In genomic region chr3:25143555-25144311, GRCm38 (mm10) we compare ENCODE assay signal across 8 mouse cellular contexts. TPM values are rescaled to one million over a fixed set of nuclear protein-coding genes. Genes with fewer than 3 reads are reported as not detected.
DNase-seq lines count a peak whose midpoint lies in the region; ATAC-seq and TF ChIP-seq lines count a peak whose summit lies in the region.

Gene Naaladl2, minus strand, starts transcription at chr3:25144261.

- H3K9me3 ChIP-seq in heart, embryonic 13.5 days, result no peaks in the 10 kb centered on the region
- no peaks in the 10 kb centered on the region for H3K9me3 ChIP-seq in liver, embryonic 11.5 days (ENCODE audit: control insufficient read depth, low read length)
- H3K9me3 ChIP-seq in neural tube, embryonic 13.5 days, result no peaks in the 10 kb centered on the region

- no peaks in the 10 kb centered on the region; the same call in 1 of the 2 replicates for H3K27me3 ChIP-seq in heart, embryonic 13.5 days (replicated peaks)
- H3K27me3 ChIP-seq in liver, embryonic 11.5 days (replicated peaks; ENCODE audit: control insufficient read depth, insufficient read depth, low read length), result peaks cover 24% of the 10 kb centered on the region
- H3K27me3 ChIP-seq in neural tube, embryonic 13.5 days, result no peaks in the 10 kb centered on the region

- DNase-seq in layer of hippocampus, adult 11-12 months (ENCODE audit: low spot score), result peak; percentile 71
- DNase-seq in layer of hippocampus, adult 9-10 months (ENCODE audit: low spot score), result no peak
- DNase-seq in kidney, postnatal 10 days, result peak; percentile 73
- DNase-seq in liver, embryonic 11.5 days (ENCODE audit: low spot score), result peak; percentile 46
- peak; percentile 68 to 71 for DNase-seq in urinary bladder, postnatal 4 days (ENCODE audit: low spot score in 2 of 2)

- under 1% methylated on average over 93 of the region's 93 CpGs for WGBS in heart, embryonic 13.5 days
- 1% methylated on average over 60 of the region's 93 CpGs for WGBS in liver, embryonic 11.5 days
- under 1% methylated on average over 91 of the region's 93 CpGs for WGBS in neural tube, embryonic 13.5 days

- peak within 1 kb of the TSS; percentile 99 for H3K27ac ChIP-seq in embryonic fibroblast, embryonic 13.5 days (ENCODE audit: insufficient read depth, low read length)
- peak within 1 kb of the TSS; percentile 72 for H3K27ac ChIP-seq in heart, embryonic 13.5 days (replicated peaks)
- no peak within 1 kb of the TSS for H3K27ac ChIP-seq in liver, embryonic 11.5 days (ENCODE audit: low read depth, low read length)
- H3K27ac ChIP-seq in neural tube, embryonic 13.5 days (replicated peaks), result peak within 1 kb of the TSS; percentile 87

- no peak; the same call in 1 of the 2 replicates for ATAC-seq in heart, embryonic 13.5 days (ENCODE audit: extremely low read depth, insufficient number of reproducible peaks, low FRiP score, low TSS enrichment)
- ATAC-seq in liver, embryonic 11.5 days (replicated peaks; ENCODE audit: low FRiP score), result peak; percentile 58
- ATAC-seq in neural tube, embryonic 13.5 days (ENCODE audit: low read depth), result peak; percentile 95

- peak within 1 kb of the TSS; percentile 72 for H3K4me2 ChIP-seq in heart, embryonic 13.5 days
- peak within 1 kb of the TSS; percentile 64 for H3K4me2 ChIP-seq in liver, embryonic 11.5 days
- H3K4me2 ChIP-seq in neural tube, embryonic 13.5 days, result peak within 1 kb of the TSS; percentile 70

- TF ChIP-seq POLR2A in embryonic fibroblast, embryonic 13.5 days (IDR thresholded peaks at IDR 0.05; ENCODE audit: low read depth, low read length), result peak; percentile 46; the same call in 1 of the 2 replicates

- TF ChIP-seq CTCF in embryonic fibroblast, embryonic 13.5 days (IDR thresholded peaks at IDR 0.05; ENCODE audit: borderline replicate concordance, insufficient read depth, low read length), result no peak

- peak within 1 kb of the TSS; percentile 85 for H3K9ac ChIP-seq in heart, embryonic 13.5 days
- H3K9ac ChIP-seq in liver, embryonic 11.5 days (ENCODE audit: low read depth, low read length), result peak within 1 kb of the TSS; percentile 48
- H3K9ac ChIP-seq in neural tube, embryonic 13.5 days, result peak within 1 kb of the TSS; percentile 85

- peak within 1 kb of the TSS; percentile 43 for H3K4me3 ChIP-seq in embryonic fibroblast, embryonic 13.5 days (ENCODE audit: insufficient read depth, low read length)
- peak within 1 kb of the TSS; percentile 80 for H3K4me3 ChIP-seq in heart, embryonic 13.5 days
- peak within 1 kb of the TSS; percentile 58 for H3K4me3 ChIP-seq in liver, embryonic 11.5 days (ENCODE audit: low read depth, low read length)
- peak within 1 kb of the TSS; percentile 71 for H3K4me3 ChIP-seq in neural tube, embryonic 13.5 days

- peaks cover 2% of the 10 kb centered on the region; the same call in 1 of the 2 replicates for H3K4me1 ChIP-seq in embryonic fibroblast, embryonic 13.5 days (ENCODE audit: control insufficient read depth, insufficient read depth, low read length)
- peaks cover 6% of the 10 kb centered on the region; the same call in 1 of the 2 replicates for H3K4me1 ChIP-seq in heart, embryonic 13.5 days
- H3K4me1 ChIP-seq in liver, embryonic 11.5 days (replicated peaks; ENCODE audit: control insufficient read depth, insufficient read depth, low read length), result no peaks in the 10 kb centered on the region
- H3K4me1 ChIP-seq in neural tube, embryonic 13.5 days (replicated peaks), result peaks cover 23% of the 10 kb centered on the region

- no peaks in the 10 kb centered on the region for H3K36me3 ChIP-seq in heart, embryonic 13.5 days
- H3K36me3 ChIP-seq in liver, embryonic 11.5 days (ENCODE audit: control insufficient read depth, insufficient read depth, low read length), result no peaks in the 10 kb centered on the region
- H3K36me3 ChIP-seq in neural tube, embryonic 13.5 days, result no peaks in the 10 kb centered on the region

RNA-seq across cellular contexts. Expression of gene Naaladl2, which starts in this region (rescaled TPM):
- 9.2 and 10.4 TPM in 2 replicates for polyA plus RNA-seq in embryonic fibroblast, embryonic 13.5 days (2011; ENCODE audit: insufficient read length, low read depth, missing spikeins)
- 2.4 and 2.9 TPM in 2 replicates for polyA plus RNA-seq in heart, embryonic 13.5 days (2015; fragmentation: Nextera tagmentation; extraction: Ambion mirVana)
- 0.22 and 0.31 TPM in 2 replicates for polyA plus RNA-seq in liver, embryonic 11.5 days (2014; fragmentation: Nextera tagmentation; extraction: Ambion mirVana)
- polyA plus RNA-seq in neural tube, embryonic 13.5 days (2015; fragmentation: Nextera tagmentation; extraction: Ambion mirVana), result 0.54 and 0.99 TPM in 2 replicates

Comparison
In these comparisons a context has a peak if more than half of its experiments do, and no peak if none do; other contexts are left out.
1. Peak in DNase-seq, ATAC-seq, H3K4me3 ChIP-seq, H3K9ac ChIP-seq and H3K4me2 ChIP-seq in liver, embryonic 11.5 days; RNA of the gene not detected or under 1 TPM.
2. Peak in ATAC-seq, H3K4me3 ChIP-seq, H3K27ac ChIP-seq, H3K9ac ChIP-seq and H3K4me2 ChIP-seq in neural tube, embryonic 13.5 days; RNA of the gene not detected or under 1 TPM.